Mouse (Mus musculus) E14TG2a.4 (cell line): ENCODE measurements around the gene Ptbp2.

ENCODE experiments used
- CTCF ChIP-seq: conservative IDR thresholded peaks from 2 replicates; pipeline ENCODE4 v1.5.1; 2014; ENCODE audit warnings: low read length
- POU5F1 ChIP-seq: IDR thresholded peaks from 2 replicates; pipeline ENCODE4 v1.6.1; 2014; ENCODE audit warnings: low read length, borderline replicate concordance

DNA sequence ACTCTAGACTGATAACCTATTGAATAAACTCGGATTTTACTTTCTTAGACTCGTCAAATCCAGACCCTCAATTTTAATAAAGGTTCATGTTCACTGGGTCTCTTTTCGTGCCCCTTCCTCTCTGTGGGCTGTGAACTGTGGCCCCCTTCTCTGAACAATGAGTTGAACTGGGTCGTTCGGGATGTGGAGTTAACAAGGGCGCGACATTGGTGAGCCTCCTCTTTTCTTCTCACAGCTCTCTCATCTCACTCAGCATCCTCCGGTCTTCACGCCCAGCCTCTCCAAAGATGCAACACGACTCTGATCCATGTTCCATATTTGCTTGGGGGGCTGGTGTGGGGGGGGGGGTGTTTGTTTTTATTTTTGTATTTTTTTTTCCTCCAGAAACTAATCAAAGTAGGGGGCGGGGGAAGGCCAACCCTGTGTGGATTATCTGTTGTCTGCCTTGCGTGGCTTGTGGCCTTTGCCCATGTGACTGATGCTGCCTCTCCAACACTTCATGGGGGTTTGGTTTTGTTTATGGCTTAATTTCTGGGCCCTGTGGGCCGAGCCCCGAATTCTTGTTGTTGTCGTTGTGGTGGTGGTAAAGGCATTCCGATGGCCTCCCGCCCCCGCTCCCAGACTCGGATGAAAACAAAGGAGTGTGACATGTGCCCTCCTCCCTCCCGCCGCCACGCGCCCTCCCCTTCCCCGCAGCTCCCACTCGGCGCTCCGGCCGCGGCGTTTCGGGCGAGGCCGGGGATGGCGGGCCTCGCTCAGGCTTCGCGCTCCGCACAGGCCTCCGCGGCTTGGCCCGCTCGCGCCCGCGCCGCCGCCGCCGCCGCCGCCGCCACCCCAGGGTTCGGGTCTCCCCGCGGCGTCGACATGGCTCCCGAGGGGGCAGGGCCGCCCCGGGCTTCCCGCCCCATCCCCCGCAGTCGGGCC is 2.0 kb downstream of the Ptbp2 start:
- TF ChIP-seq CTCF (no peak), POU5F1 (no peak)
